Mouse (Mus musculus) kidney, postnatal 14 days (tissue): Measurements from ENCODE around the gene Klhl29.
A peak's percentile ranks its signal among the peaks of the same experiment; 100 is the strongest.

Experiments
- DNase-seq: peaks from one replicate; pipeline ENCODE4 v3.0.0; 2022; ENCODE audit warnings: mixed read lengths

The Klhl29 gene

DNA sequence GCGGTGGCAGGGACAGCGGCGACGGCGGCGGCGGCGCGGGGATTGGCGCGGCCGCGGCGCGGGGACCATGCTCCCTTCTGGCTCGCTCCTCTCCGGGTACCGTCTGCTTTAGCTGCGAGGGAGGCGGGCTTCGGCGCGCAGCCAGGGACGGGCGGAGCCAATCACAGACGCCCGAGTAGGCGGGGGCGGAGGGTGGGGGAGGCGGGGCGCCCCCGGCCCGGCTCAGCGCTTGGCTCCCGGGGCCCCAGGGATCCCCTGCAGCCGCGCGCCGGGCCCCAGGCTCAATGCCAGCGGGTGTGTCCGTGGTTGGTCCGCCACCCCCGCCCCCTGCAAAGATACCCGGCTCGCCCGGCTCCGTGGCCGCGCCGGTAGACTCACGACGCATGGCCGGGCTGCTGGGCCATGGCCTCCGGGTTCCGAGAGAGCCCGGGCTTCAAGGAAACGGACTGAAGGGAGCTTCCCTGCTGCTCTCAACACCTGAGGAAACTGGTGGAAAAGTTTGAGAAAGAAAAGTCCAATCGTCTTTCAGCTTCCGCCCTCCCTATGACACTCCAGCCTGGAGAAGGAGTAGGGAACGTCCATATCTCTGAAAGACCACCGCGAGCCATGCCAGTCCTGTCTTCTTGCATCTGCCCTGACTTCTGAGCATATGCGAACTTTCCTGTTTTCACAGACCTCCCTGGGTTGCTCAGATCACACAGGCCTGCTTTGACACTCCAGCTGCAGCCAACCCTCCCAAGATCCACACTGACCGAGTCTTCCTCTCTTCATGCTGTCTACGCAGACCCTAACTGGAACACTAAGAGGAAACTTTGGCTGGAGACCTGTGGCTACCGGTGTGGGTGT lies at the start of gene Klhl29:
TSS of gene Klhl29 (minus strand) at position 67 of the 846 bp plus-strand sequence.
- peak; percentile 90 for DNase-seq

DNA sequence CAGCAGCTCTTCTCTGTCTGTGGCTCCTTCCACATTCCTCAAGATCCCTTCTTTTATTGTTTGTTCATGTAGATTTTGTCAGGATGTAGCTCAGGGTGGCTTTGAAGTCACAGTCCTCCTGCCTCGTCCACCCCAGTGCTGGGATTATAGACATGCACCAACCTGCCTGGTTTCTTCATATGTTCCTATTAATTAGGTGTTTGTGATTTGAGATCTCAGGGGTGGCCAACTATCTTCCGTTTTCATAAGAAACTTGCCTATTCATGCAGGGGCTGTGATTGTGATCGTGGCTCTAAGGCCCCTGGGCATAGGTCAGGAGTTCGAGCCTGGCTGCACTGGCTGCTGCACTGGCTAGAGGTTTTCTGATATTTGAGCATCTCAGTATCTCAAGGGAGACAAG lies 49.8 kb upstream of the Klhl29 start:
- DNase-seq: no peak

DNA sequence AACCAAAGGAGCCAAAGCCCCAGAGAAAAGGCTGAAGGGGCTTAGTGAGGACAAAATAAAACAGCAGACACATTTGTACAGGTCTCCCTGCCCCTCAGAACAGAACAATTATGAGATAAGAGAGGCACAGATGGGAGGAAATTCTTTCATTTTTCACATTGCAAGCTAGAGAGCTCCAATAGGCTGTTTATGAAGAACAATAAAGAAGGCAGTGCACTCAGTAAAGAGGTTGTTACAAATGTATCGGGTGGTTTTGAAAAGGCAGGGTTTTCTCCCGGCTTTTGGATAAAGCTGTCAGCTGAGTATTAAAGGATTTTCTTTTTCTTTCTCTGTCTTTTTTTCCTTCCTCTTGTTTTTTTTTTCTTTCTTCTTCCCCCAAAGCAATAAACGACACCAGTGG lies 40.3 kb upstream of the Klhl29 start:
- DNase-seq: no peak

DNA sequence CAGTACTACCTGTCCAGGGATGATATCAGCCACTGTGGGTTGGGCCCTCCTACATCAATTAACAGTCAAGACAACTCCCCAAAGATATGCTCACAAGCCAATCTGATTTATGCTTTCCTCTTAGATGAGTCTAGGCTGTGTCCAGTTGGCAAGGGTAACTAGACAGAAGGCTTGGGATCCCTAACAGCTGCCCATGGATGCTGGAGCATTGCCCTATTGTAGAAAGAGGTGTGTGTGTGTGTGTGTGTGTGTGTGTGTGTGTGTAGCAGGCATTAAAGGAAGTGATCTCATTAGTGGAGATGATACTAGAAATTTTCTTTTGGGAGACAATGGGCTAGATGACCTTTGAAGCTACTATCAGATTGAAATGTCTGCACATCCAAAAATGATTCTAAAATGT lies 38.5 kb upstream of the Klhl29 start:
- no peak for DNase-seq

DNA sequence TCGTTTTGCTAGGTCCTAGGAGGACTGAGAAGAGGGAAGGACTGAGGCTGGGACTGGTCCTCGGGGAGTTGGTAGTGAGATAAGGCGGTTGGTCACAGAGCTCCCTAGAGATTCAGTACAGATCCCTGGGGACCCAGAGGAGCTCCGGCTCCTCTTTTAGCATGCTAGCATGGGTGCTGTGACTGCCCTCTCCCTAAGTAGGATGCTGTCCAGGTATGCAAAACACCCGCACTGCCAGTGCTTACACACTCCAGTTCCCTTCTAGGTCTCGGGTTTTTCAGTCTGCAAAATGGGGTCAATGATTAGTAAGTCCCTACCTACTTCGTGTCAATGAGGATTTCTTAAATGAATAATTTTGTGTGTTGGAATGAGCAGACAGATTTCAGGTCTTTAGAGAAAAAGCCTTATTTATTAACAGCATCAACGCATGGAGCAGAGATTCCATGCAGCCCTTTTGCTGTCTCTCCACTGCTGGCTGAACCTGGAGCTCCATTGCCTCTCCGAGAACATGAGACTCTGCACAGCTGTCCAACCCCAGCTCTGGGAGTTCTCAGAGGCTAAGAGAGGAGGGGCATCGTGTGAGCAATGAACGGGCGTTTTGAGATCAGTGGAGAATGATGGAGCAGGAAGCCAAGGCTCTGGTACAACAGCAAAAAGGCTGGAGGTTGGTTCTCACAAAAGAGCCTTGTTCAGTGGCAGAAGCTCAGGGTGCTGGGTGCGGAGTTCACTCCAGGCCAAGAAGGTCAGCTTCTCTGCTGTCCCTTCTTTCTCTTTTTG lies 36.5 kb upstream of the Klhl29 start:
- DNase-seq: no peak

DNA sequence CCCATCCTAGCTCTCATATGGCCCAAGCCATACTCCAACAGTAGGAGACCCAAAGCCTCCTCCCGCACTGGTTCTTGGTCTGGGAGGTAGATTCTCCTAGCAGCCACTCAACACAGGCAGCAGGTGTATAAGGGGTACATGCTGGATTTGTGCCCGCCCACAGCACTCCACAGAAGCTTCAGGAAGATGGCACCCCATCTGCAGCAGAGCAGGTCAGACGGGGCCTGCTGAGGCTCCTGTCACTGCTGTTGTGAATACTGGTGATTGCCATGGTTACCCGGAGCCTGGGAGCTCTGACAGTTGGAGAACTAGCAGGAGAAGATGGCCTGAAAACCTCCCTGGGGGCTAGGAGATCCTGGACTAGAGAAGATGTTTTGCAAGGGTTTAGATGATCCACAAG lies 35.9 kb upstream of the Klhl29 start:
- no peak for DNase-seq

DNA sequence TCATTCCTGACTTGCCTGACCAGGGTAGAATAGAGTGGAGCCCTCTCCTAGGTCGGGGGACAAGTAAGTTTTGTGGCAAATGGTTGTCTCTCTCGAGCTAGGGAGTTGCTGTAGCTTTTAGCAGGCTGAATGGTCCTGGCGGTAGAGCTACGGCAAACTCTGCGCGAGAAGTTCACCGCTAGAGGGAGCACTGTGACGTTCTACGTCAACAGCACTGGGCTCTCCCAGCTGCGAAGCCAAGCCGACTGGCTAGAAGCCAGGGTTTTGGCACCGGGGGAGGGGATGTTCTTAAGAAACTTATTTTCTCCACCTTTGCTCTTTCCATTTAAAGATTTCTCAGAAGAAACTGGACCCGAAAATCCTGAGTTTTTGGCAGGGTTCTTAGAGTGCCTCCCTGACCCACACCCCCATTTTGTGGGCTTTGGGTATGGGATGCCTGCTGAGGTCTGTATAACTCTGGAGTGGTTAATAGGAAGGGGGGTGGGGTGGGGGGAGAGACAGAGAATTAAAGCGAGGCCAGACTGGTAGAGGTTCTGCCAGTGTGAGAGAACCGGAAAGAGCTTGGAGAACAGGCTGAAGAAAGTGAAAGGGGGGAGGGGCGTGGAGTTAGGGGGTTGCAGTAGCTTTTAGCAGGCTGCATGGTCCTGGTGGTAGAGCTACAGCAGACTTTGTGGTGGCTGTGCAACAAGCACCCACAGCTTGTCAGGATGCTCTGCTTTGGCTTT lies 35.1 kb upstream of the Klhl29 start:
- peak; percentile 90 for DNase-seq

DNA sequence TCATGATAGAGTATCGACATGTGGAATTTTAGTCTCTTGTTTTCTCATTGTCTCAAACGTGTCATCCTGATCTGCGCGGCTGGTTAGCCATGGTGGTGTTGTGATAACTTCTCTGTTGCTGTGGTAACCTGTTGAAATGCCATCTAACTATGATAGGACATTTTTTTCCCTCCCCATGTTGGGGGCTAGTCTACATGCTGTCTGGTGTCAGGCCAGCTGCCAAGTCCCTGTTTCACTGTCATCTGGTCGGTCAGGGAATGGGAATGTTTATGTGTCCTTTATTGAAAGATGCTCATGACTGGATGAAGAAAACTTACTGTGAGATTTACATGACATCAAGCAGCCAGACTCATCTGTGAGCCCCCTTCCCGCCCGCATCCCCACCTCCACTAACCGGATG lies 31.7 kb upstream of the Klhl29 start:
- DNase-seq: no peak

DNA sequence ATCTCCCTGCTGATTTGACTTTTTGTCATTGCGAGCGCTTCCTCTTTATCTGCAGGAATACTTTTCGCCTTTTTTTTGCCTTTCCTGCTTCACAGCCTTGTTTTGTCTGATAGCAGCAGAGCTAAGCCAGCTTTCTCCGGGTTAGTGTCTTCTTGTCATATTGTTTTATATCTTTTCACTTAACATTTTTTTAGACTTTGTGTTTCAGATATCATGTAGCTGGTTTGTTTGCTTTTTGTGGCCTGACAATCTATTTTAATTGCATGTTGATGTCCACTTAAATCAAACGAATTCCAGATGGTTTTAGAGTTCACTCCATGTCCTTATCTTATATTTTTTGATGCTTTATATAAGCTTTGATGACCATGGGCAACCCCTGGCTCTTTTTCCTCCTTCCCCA lies 21.9 kb upstream of the Klhl29 start:
- DNase-seq: peak; percentile 12

DNA sequence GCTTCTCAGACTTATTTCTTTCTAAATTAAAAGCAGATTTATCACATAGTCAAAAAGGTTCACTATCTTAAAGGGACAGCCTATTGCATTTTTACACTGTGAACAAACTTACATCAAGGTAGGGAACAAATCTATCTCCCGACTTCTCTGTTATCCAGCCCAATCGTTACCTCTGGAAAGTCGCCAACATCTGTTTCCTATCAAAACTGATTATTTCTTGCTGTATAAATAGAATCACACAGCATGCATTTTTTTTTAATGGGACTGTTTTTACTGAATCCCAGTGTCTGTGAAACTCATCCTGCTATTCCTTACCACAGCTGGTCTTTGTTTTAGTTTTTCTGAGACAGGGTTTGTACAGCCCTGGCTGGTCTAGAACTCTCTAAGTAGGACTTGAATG lies 19.7 kb upstream of the Klhl29 start:
- no peak for DNase-seq

DNA sequence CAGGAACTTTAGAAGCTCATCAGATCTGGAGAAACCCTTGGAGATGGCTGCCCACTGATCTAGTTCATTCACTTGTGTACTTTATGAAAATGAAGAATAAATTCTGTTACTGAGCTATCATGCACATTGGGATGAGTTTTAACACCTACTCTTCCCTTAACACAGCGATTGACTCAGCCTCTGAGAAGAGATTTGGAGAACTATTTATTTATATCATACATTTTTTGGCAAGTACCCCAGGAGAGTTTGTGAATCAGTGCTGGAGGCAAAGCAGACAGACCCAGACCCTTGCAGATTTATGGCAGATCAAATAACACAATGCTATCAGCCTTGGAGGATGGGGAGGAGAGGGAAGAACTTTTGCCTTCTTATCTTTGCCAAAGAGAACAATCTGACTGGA lies 11.6 kb upstream of the Klhl29 start:
- DNase-seq: no peak

DNA sequence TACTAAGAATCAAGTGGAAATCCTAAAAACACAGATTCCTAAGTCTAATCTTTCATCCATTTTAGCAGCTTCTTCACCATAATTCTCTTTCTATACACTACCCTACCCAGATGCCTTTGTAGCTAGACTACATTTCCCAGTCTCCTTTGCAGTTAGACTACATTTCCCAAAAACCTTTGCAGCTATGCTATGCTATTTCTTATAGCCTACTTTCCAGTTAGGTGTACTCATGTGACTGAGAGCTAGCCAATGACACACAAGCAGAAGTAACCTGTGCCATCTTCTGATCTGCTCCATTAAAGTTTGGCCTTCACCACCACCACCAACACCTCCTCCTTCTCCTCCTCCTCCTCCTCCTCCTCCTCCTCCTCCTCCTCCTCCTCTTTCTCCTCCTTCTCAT lies 11.2 kb upstream of the Klhl29 start:
- DNase-seq: no peak

DNA sequence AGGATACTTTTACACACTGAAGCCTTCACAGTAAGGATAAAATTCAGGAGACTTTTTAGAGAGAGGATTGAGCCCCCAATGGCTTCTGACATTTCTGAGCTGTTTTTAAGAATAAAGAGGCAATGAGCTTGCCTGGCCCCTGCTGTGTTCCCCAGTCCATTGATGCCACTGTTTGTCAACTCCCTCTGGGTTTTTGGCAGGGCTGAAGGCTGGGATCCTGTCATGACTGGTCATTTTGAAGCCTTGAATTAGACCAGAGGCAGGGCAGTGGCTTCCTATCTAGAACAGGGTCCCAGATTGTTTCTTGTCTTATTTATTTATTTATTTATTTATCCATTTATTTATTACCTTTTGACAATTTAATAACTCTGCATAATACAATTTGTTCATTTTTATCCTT lies 6.2 kb upstream of the Klhl29 start:
- DNase-seq: no peak

DNA sequence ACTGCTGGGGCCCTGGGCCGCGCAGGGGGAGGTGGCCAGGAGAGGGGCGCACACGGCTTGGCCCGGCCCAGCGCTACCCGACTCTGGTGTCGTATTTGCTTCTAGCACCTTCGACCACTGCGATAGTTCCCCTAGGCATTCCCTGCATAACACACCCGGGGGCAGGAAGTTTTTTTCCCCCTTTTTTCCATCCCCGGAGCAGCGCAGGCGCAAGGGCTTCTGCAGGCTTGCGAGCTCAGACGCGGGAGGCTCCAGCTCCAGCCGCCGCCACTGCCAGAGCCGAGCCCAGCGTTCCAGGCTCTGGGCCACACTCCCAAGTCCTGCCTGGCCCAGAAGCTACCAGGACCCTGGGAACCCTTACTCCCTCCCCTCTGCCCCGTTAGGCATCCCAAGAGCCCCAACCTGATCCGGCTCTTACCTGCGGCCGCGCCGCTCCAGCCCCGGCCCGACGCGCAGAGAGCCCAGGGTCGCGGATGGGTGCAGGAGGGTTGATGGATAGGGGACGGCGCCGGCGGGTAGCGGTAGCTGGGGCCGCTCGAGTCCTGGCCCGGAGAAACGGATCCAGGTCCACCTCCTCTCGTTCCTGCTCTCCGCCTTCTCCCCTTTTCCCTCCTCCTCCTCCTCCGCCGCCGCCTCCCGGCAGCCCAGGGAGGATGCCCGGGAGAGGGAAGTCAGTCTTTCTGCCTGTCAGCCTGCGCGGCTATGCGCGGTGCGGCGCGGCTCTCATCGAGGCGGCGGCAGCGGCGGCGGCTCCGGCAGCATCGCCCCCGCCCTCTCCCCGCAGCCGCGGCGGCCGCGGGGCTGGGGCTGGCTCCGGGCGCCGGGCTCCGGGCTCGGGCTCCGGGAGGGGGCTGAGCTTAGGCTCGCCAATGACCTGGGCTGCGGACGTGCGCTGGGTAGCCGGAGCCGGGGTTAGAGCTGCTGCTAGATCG lies 532 bp downstream of the Klhl29 start:
- peak; percentile 15 for DNase-seq

DNA sequence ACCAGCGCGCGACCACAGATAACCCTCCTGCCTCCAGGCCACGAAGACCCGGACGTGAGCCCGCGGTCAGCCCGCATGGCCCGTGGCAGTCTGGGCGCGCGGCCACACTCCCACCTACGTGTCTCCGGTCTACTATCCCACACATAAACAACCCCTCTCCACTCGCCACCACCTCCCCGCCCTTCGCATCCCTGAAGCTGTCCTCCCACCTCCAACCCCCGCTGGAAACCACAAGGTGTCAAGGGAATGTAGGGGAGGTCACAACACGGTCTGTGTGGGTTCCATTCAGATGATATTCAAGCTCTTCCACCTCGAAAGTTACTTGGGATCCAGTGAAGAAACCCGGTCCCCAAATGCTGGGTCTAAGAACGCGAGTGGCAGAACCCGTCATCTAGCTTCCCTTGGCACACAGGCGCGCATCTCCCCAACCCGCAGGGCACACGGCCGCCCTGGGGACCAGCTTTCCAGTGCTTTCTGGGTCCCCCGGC lies 1.2 kb downstream of the Klhl29 start:
- peak; percentile 12 for DNase-seq

DNA sequence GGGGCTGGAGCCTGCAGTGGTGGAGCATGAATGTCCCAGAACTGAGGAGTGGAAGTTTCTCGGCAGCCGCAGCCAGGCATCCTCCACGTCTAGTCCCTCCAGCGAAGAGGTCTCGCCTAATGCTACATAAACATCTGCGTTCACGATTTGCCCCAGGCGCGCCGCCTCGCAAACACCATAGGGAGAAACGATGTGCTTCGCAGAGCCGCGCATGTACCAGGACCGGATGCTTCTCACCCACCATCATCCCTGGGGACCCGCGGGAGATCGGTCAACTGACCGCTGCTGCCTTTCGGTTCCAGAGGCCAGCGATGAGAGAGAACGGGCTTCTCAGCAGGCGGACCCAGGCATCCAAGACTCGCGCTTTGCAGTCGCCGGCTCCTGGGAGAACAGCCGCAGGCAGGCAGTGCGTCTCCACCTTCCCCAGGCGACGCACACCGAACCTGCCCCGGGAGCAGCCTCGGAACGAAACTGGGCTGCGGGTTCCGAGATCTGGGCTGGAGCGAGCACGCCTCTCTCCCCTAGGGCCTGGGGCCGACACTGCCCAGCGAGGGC lies 1.8 kb downstream of the Klhl29 start:
- peak; percentile 10 for DNase-seq

DNA sequence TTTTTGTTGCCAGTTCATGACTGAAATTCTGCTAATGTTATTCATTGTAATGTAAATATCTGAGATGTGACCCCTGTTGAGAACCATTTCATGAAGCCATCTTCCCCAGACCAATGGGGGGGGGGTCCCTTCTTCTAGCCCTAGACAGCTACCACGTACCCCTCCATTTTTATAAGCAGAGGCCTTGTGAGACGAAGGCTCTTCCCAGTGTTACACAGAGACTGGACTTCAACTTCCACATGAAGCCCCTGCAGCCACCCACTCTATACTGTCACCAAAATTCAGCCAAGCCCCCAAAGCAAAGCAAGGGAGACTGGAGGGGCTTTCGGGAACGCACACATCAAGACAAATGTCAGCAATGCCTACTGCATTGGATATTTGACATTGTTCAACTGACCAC lies 6.1 kb downstream of the Klhl29 start:
- no peak for DNase-seq

DNA sequence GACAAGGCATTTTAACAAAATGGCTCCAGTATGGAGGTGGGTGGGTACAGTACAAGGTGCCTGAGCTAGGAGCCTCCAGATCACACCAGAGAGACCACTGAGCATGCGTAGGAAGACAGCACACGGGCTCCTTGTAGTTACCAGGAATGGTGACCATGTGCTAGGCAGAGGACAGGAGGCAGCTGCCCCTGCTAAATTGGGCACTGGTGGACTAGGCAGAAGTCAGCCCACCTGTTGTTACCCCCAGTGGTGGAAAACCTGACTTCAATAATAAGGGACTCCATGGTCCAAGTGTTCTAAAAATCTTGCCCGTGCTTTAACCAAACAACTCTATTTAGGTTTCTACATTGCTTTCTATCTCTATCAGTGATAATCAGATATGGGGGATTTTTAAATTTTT lies 10.6 kb downstream of the Klhl29 start:
- no peak for DNase-seq

DNA sequence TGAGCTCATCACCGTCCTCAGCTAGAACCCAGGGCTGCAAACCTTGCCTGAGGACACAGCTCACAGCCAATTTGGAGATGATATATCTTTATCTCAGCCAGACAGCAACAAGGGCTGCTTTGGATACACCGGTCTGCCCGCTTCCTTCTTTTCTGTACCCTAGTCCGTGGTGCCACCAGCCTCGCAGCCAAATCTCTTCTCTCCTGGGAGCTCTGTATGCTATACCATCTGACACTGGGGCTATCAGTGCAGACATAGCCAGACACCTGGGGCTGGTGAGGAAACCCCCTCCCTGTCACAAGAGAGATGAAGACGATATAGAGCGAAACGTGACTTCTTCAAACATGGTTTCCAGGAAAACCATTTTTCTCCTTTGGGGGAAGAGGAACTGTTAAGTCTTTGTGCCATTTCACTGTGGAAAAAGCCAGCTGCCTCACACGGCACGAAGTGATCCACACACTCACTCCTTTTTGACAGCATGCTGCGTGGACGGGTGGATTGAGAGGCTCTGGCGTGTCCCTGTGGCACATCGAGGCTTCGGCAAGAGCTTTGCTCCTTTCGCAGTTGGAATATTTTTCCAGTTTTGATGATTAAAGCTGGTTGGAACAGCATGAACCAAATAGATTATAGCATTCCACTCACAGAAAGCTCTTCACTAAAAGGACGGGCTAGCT lies 11.4 kb downstream of the Klhl29 start:
- DNase-seq: no peak

DNA sequence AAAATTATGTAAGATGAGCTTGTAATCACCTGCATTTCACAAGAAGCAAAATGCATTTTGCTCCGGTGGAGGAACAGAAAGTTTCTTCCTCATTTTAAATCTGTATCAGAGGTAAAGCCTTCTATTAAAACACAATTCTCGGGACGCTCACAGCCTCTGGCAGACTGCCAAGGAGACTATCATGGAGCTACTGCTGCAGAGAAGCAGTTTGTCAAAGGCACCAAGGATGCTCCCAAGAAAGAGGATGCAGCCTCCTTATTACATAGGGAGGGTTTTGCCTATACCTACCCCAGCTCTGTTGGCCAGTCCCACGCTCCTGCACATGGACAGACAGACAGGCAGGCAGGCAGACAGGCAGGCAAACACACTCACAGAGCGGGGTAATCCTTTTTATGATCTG lies 16.4 kb downstream of the Klhl29 start:
- peak; percentile 24 for DNase-seq

DNA sequence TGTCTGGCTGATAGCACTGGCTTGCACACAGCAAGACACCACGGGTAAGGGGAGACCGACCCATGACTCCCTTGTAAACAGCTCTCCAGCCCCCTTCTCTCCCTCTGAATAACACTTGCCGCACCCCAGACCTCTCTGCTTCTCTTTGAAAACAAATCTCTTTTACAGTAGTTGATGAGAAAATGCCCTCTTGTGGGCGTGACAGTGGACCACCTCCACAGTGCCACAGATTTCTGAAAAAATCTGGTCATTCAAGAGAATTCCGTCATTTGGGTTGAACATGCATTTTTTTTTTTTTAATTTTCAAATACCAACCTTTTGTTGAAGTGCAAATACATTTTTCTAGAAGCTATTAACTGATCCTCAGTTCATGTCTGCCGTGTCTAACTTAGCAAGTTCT lies 17.0 kb downstream of the Klhl29 start:
- no peak for DNase-seq
